Mouse (Mus musculus): ENCODE data around the gene Ryr2.
"Not testable (repeated sequence)": the region's sequence is repeated elsewhere in the genome, so short reads cannot be mapped to it uniquely, and the experiment has no call there.

DNA sequence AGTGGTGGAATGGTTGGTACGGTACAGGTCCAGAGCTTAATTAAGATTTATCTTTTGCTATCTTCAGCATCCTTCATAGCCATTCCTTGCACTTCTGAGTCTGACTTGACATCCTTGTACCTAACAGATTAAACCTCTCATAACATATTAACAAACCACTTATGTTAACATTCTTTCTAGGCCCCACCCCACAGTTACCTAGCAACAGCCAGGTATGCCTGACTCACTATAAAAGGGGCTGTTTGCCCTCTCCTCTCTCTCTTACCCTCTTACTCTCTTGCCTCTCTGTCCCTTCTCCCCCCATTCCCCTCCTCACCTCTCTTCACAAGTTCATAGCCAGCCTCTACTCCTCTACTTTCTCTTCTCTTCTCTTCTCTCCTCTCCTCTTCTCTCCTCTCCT lies 297.4 kb downstream of the Ryr2 start:
- not testable (repeated sequence) for TF ChIP-seq CTCF, EP300 (IDR thresholded peaks at IDR 0.05; ENCODE audit: low read depth)
